Mouse (Mus musculus): ENCODE measurements around the gene Necab2.

DNA sequence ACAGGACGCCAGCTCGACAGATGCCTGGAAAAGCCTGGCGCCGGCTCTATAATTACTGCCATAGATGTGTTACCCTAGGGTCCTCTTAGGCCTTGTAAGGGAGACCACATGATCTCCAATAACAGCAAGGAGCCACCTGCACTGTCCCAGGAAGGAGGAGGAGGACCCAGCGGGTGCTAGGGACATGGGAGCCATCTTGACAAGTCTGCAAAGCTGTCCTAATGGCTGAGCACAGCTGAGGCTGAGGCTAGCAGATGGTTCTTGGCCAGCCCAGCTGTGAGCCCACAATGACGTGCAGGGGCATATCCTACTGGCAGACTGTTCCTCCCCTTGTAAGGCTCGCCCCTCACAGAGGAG is 6.6 kb upstream of the Necab2 start:
- TF ChIP-seq CTCF (IDR thresholded peaks at IDR 0.05): no peak
- no peak for TF ChIP-seq EP300 (IDR thresholded peaks at IDR 0.05)
